Mouse (Mus musculus) spleen, postnatal 4 days (tissue): ENCODE measurements around the gene Mrps12.
"Not testable (repeated sequence)": the region's sequence is repeated elsewhere in the genome, so short reads cannot be mapped to it uniquely, and the experiment has no call there.

Source experiments
- DNase-seq, 2 experiments: peaks; one replicate each; pipeline ENCODE4 v3.0.0; 2022; ENCODE audit warnings: low spot score in 2 of 2

The Mrps12 gene

DNA sequence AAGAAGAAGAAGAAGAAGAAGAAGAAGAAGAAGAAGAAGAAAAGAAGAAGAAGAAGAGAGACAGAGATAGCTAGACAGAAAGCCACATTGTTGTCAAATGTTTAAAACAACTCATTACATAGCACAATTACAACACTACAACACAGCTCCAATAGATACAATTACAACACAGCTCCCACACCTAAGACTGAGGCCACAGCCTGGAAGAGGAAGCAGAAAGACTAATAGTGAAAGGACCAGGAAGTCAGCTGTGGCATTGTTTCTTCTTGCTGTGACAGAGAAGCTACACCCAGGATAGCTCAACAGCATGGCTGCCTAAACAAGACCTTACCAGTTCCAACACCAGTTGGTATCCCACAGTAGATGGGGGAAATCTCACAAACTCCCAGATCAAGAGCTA is 32.2 kb downstream of the Mrps12 start:
- DNase-seq = no peak

DNA sequence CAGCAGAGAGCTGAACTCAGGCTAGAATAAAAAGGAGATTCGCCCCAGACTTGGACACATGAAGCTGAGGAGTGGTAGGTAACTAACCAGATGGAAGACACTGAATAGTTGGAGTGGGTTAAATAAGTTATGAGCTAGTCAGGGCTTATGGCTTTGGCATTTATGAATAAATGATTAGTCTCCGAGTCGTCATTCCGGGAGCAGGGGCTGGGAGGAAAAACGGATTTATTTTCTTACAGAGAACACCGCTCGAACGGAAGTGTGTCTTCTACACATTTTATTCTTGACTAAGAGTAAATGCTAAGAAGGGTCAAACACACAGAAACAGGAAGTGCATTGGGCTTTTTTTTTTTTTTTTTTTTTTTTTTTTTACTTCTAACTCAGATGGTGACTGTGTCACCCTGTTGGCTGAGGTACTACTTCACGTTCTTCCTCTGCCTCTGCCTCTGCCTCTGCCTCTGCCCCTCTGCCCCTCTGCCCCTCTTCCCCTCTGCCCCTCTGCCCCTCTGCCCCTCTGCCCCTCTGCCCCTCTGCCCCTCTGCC is 38.9 kb downstream of the Mrps12 start:
- no peak for DNase-seq

DNA sequence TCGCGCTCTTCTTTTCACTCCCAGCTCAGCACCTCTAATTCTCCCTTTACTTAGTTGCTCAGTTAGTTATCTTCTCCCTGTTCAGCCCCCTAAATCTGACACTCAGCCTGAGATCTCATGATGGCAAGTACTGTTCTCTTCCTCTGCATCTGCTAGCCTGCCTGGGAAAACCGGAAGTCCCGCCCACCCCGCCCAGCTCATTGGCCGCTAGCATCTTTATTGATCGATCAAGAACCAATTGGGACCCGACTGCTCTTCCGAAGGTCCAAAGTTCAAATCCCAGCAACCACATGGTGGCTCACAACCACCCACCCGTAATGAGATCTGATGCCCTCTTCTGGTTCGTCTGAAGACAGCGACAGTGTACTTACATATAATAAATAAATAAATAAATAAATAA is 40.3 kb downstream of the Mrps12 start:
- not testable (repeated sequence) for DNase-seq

DNA sequence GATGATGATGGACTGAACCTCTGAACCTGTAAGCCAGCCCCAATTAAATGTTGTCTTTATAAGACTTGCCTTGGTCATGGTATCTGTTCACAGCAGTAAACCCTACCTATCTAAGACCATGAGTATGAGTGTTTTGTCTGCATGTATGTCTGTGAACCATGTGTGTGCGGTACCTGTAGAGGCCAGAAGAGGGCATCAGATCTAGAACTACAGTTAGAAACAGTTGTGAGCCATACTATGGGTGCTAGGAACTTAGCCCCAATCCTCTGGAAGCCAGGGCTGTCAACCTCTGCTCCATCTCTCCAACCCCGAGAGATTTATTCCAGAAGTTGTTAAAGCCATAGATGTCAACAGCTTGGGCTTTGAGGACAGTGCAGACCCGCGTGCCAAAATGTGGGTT is 41.4 kb downstream of the Mrps12 start:
- DNase-seq = no peak

DNA sequence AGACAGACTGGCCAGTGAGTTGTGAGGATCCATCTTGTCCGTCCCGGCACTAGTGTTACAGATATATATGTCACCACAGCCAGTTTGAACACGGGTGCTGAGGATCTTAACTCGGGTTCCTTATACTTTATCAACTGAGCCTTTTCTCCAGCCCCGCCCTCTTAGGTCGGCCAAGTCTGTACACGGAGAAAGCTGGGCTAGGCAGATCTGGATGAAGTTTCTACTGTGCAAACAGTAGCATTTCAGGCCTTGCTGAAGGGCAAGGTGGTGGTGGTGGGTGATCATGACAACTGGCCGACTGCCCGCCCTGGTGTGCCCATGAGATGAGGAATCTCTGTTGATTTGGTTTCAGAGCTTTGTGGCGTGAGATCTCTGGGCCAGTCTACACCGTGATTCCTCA is 44.3 kb downstream of the Mrps12 start:
- no peak for DNase-seq

DNA sequence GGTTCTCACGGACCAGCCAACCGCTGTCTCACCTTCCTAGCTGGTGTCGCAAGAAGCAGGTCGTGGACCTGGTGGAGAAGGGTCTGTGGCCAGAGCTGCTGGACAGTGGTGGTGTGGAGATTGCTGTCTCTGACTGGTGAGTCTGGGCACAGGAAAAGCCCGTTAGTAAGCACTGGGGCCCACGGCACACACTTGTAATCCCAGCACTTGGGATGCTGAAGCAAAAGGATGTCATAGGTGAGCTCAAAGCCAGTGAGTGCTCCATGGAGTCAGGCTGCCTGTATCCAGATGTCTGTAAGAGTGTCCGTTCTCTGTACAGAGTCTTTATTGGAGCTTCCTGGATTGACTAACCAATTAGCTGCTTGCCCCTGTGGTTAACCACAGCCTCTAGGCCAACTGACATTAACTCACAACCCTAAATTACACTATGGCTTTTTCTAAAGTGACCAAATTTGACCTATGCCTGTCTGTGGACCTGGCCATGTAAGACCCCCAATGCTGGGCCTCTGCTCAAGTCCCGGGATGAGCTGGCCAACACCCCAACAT is 46.6 kb downstream of the Mrps12 start:
- no peak for DNase-seq

DNA sequence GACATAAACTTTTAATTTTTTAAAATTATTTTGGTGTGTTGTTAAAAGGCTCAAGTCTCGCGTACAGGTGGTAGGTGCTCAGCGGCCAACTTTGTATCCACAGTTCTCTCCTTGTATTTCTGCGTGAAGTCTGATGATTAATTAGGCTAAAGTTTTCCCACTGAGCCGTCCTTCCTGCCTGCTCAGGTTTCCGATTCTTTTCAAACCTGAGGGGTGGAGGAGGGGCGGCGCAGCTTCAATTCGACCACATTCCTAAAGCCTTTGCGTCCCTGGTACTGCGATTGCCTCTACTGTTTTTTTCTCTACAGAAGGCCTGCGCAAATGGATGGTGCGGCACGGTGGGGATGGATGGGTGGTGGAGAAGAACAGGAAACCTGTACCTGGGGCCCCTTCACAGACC is 47.2 kb downstream of the Mrps12 start:
- no peak for DNase-seq

DNA sequence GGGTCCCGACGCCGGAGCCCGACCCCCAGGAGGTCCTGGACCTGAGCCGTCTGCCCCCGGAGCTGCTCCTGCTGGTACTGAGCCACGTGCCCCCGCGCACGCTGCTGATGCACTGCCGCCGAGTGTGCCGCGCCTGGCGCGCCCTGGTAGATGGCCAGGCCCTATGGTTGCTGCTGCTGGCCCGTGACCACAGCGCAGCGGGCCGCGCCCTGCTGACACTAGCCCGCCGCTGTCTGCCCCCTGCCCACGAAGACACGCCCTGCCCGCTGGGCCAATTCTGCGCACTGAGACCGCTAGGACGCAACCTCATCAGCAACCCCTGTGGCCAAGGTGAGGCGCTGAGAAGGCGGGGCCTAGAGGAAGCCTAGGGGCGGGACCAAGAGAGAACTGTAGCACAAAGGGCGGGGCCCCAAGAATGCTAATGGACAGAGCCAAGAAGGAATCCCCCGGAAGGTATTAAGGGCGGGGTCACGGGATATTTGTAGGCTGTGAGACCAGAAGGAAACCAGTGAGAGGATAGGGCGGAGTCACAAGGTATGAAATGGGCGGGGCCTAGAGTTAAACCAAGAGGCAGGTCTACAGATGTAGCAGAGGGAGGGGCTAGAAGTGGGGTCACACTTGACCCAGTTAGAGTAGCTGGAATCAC is 48.2 kb downstream of the Mrps12 start:
- peak; percentile 73 to 78 for DNase-seq

DNA sequence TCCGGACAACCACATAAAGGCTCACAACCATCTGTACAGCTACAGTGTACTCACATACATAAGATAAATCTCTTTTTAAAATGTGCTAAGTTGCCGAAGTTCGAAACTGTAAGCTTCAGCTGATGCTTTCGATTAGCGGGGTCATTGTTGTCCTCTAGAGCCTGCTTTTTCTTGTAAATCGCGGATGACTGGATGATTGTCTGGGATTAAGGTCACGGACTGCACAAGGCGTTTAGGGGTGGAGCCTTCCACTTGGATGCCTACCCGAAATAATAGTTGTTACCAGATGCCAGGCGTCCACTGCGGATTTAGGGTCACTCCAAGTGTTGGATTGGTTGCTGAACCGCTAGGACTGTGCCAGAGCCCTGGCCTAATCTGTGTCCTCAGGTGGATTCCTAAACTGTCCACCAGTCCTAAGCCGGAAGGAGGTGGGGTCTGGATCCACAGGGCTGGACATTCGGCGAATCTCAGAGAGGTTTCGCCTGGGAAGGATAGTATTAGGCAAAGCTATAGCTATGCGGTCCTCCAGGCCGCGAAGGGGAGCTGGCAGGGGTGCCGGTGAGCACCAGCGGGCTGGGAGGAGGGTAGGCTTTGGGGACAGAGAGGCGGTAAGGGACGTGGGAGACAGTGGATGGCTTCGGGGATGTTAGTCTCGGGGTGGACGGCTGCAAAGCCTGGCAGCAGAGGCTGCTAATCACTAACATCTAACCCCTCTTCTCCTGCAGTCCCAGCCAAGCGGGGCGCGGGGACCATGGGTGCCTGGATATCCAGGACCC is 48.9 kb downstream of the Mrps12 start, which contains the start of gene Fbxo27:
TSS of gene Fbxo27 (plus strand) at position 305 of the 776 bp plus-strand sequence.
- no peak for DNase-seq

DNA sequence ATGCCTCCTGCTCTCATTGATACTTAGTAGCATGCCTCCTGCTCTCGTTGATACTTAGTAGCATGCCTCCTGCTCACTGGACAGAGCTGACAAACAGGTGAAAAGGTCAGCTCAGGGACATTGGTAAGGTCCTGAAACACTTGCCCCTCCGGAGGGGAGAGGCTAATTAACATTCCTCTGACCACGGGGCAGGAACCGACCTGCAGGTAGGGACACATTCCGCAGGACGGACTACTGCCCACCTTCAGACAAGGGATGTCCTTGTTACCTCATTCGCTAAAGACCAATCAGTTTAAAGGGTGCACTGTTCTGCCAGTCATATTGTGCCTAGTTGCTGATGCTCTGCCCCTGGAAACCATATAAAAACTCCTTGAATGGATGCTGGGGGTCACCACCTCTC is 50.5 kb downstream of the Mrps12 start:
- no peak for DNase-seq
